Mouse (Mus musculus) testis, adult 2 months (tissue): ENCODE measurements around the gene Txn2. TPM values are rescaled to one million over a fixed set of nuclear protein-coding genes. Genes with fewer than 3 reads are reported as not detected.
A peak's percentile ranks its signal among the peaks of the same experiment; 100 is the strongest.

ENCODE experiments used
- H3K27ac ChIP-seq: fragments of 200-500 bp; 2 replicates; pipeline ENCODE4 v1.5.1; 2012; ENCODE audit warnings: low read depth, low read length; ENCODE audit not compliant: control insufficient read depth, insufficient read depth
- H3K27me3 ChIP-seq: fragments of 200-500 bp; 2 replicates; pipeline ENCODE4 v1.6.1; 2012; ENCODE audit warnings: mild to moderate bottlenecking, low read length, moderate library complexity; ENCODE audit not compliant: control insufficient read depth, insufficient read depth
- H3K36me3 ChIP-seq: fragments of 200-500 bp; 2 replicates; pipeline ENCODE4 v1.6.1; 2012; ENCODE audit warnings: mild to moderate bottlenecking, low read length; ENCODE audit not compliant: control insufficient read depth, insufficient read depth
- H3K4me1 ChIP-seq: fragments of 200-500 bp; 2 replicates; pipeline ENCODE4 v1.6.1; 2012; ENCODE audit warnings: low read length; ENCODE audit not compliant: control insufficient read depth, insufficient read depth
- H3K4me3 ChIP-seq: fragments of 200-500 bp; 2 replicates; pipeline ENCODE4 v1.5.1; 2012; ENCODE audit warnings: low read depth, mild to moderate bottlenecking, low read length, moderate library complexity, mixed read lengths; ENCODE audit not compliant: control insufficient read depth
- CTCF ChIP-seq: fragments of 200-500 bp; IDR thresholded peaks from 2 replicates; pipeline ENCODE4 v1.5.1; 2012; ENCODE audit warnings: low read depth, mild to moderate bottlenecking, inconsistent platforms, low read length, moderate library complexity; ENCODE audit not compliant: control insufficient read depth, insufficient read depth, insufficient replicate concordance
- POLR2A ChIP-seq: fragments of 200-500 bp; IDR thresholded peaks from 2 replicates; pipeline ENCODE4 v1.6.1; 2012; ENCODE audit warnings: low read depth, mild to moderate bottlenecking, inconsistent platforms, low read length, moderate library complexity; ENCODE audit not compliant: control insufficient read depth
- polyA plus RNA-seq: library from polyadenylated mRNA; depleted of rRNA; stranded (reverse); fragments of >200 nt; gene quantifications from 2 replicates; pipeline ENCODE4 v1.2.3, GENCODE M21; 2012

The Txn2 gene
- polyA plus RNA-seq, 1 experiment = 133 TPM

GRCm38 (mm10) chr15:77933770-77934169, 5.0 kb upstream of the Txn2 start:
- Histone ChIP-seq H3K27me3 (no peaks in the 10 kb centered on the region), H3K4me1 (no peaks in the 10 kb centered on the region; the same call in none of the 2 replicates), H3K36me3 (no peaks in the 10 kb centered on the region), H3K4me3 (no peak overlapping the region), H3K27ac (no peak overlapping the region)
- TF ChIP-seq POLR2A = no peak; the same call in 1 of the 2 replicates
- peak; percentile 97 for TF ChIP-seq CTCF

GRCm38 (mm10) chr15:77933222-77933621, 4.4 kb upstream of the Txn2 start:
- Histone ChIP-seq H3K27ac (no peak overlapping the region), H3K4me3 (no peak overlapping the region), H3K4me1 (no peaks in the 10 kb centered on the region; the same call in none of the 2 replicates), H3K27me3 (no peaks in the 10 kb centered on the region), H3K36me3 (no peaks in the 10 kb centered on the region)
- no peak for TF ChIP-seq CTCF
- no peak for TF ChIP-seq POLR2A

GRCm38 (mm10) chr15:77931689-77932016, 2.8 kb upstream of the Txn2 start:
- H3K27me3 ChIP-seq = no peaks in the 10 kb centered on the region
- peaks cover 5% of the 10 kb centered on the region for H3K4me1 ChIP-seq
- H3K27ac ChIP-seq = no peak overlapping the region
- H3K4me3 ChIP-seq = no peak overlapping the region
- TF ChIP-seq CTCF (no peak), POLR2A (no peak)
- H3K36me3 ChIP-seq = no peaks in the 10 kb centered on the region; the same call in 1 of the 2 replicates

GRCm38 (mm10) chr15:77930986-77931688, 2.3 kb upstream of the Txn2 start:
- H3K4me3 ChIP-seq = no peak overlapping the region
- TF ChIP-seq POLR2A = no peak
- H3K27ac ChIP-seq = no peak overlapping the region
- no peaks in the 10 kb centered on the region for H3K27me3 ChIP-seq
- peaks cover 5% of the 10 kb centered on the region for H3K4me1 ChIP-seq
- H3K36me3 ChIP-seq = no peaks in the 10 kb centered on the region; the same call in 1 of the 2 replicates

GRCm38 (mm10) chr15:77929804-77930203, 998 bp upstream of the Txn2 start:
- peak overlapping the region; percentile 95; the same call in 1 of the 2 replicates for H3K4me3 ChIP-seq
- H3K36me3 ChIP-seq = no peaks in the 10 kb centered on the region; the same call in 1 of the 2 replicates
- no peaks in the 10 kb centered on the region for H3K27me3 ChIP-seq
- H3K27ac ChIP-seq = peak overlapping the region; percentile 73; the same call in 1 of the 2 replicates
- TF ChIP-seq CTCF = no peak
- peaks cover 5% of the 10 kb centered on the region for H3K4me1 ChIP-seq

- Histone ChIP-seq H3K4me3 (peak overlapping the region; percentile 95; the same call in 1 of the 2 replicates), H3K27me3 (no peaks in the 10 kb centered on the region), H3K36me3 (no peaks in the 10 kb centered on the region; the same call in 1 of the 2 replicates), H3K27ac (no peak overlapping the region), H3K4me1 (peaks cover 5% of the 10 kb centered on the region)
- TF ChIP-seq POLR2A (no peak), CTCF (no peak)
Observed at GRCm38 (mm10) chr15:77928091-77928490, 715 bp downstream of the Txn2 start.

- Histone ChIP-seq H3K36me3 (no peaks in the 10 kb centered on the region; the same call in 1 of the 2 replicates), H3K27ac (no peak overlapping the region), H3K27me3 (no peaks in the 10 kb centered on the region), H3K4me3 (no peak overlapping the region), H3K4me1 (peaks cover 5% of the 10 kb centered on the region)
- TF ChIP-seq CTCF = no peak
- no peak for TF ChIP-seq POLR2A
Observed at GRCm38 (mm10) chr15:77926921-77927320, 1.9 kb downstream of the Txn2 start.

- TF ChIP-seq CTCF (no peak), POLR2A (no peak)
- H3K27ac ChIP-seq = no peak overlapping the region
- H3K4me3 ChIP-seq = no peak overlapping the region
- H3K4me1 ChIP-seq = peaks cover 5% of the 10 kb centered on the region
- no peaks in the 10 kb centered on the region; the same call in 1 of the 2 replicates for H3K36me3 ChIP-seq
- no peaks in the 10 kb centered on the region for H3K27me3 ChIP-seq
Observed at GRCm38 (mm10) chr15:77925195-77925594, 3.6 kb downstream of the Txn2 start.
